Mouse (Mus musculus) c-Kit-positive CD71-positive TER-119-negative erythroid progenitor cells, embryonic 14.5 days (primary cell): ENCODE data around the gene Ankrd65.
"Not testable (repeated sequence)": the region's sequence is repeated elsewhere in the genome, so short reads cannot be mapped to it uniquely, and the experiment has no call there.

ENCODE experiments used
- DNase-seq: peaks from one replicate; pipeline ENCODE4 v3.0.0-alpha.2; 2013; ENCODE audit warnings: low read depth

The Ankrd65 gene

GRCm38 (mm10) chr4:155790021-155790489, at the start of gene Ankrd65:
Gene Ankrd65 (plus strand): TSS chr4:155790439.
- DNase-seq, result no peak

- not testable (repeated sequence) for DNase-seq
Measured at GRCm38 (mm10) chr4:155740681-155741080, 49.6 kb upstream of the Ankrd65 start.

GRCm38 (mm10) chr4:155742684-155743083, 47.6 kb upstream of the Ankrd65 start:
- DNase-seq, result no peak

GRCm38 (mm10) chr4:155744474-155744873, 45.8 kb upstream of the Ankrd65 start:
- DNase-seq, result no peak

GRCm38 (mm10) chr4:155745136-155745535, 45.1 kb upstream of the Ankrd65 start:
- no peak for DNase-seq

GRCm38 (mm10) chr4:155746036-155746548, 44.1 kb upstream of the Ankrd65 start:
- no peak for DNase-seq

GRCm38 (mm10) chr4:155746575-155747490, 43.4 kb upstream of the Ankrd65 start:
- DNase-seq, result no peak

- DNase-seq, result no peak
Measured at GRCm38 (mm10) chr4:155757011-155757410, 33.2 kb upstream of the Ankrd65 start.

- peak; percentile 59 for DNase-seq
Measured at GRCm38 (mm10) chr4:155759862-155760612, 30.2 kb upstream of the Ankrd65 start.

- DNase-seq, result peak; percentile 93
Measured at GRCm38 (mm10) chr4:155760613-155761355, 29.5 kb upstream of the Ankrd65 start, which contains the start of gene Atad3a. Gene Atad3a (minus strand): TSS chr4:155761093.

- no peak for DNase-seq
Measured at GRCm38 (mm10) chr4:155761356-155762099, 28.7 kb upstream of the Ankrd65 start.

GRCm38 (mm10) chr4:155762357-155762756, 27.9 kb upstream of the Ankrd65 start:
- no peak for DNase-seq

- no peak for DNase-seq
Measured at GRCm38 (mm10) chr4:155769496-155769879, 20.8 kb upstream of the Ankrd65 start.

- DNase-seq, result peak; percentile 77
Measured at GRCm38 (mm10) chr4:155769880-155770512, 20.2 kb upstream of the Ankrd65 start.

- no peak for DNase-seq
Measured at GRCm38 (mm10) chr4:155770626-155771025, 19.6 kb upstream of the Ankrd65 start.

- no peak for DNase-seq
Measured at GRCm38 (mm10) chr4:155771706-155772105, 18.5 kb upstream of the Ankrd65 start.

- no peak for DNase-seq
Measured at GRCm38 (mm10) chr4:155772786-155773185, 17.5 kb upstream of the Ankrd65 start.

- no peak for DNase-seq
Measured at GRCm38 (mm10) chr4:155773335-155774078, 16.7 kb upstream of the Ankrd65 start.

- peak; percentile 73 for DNase-seq
Measured at GRCm38 (mm10) chr4:155774280-155774754, 15.9 kb upstream of the Ankrd65 start, which contains the start of gene Vwa1. Gene Vwa1 (minus strand): TSS chr4:155774698.
